Mouse (Mus musculus): ENCODE measurements around the gene Ggn. TPM values are rescaled to one million over a fixed set of nuclear protein-coding genes. Genes with fewer than 3 reads are reported as not detected.

Ggn gene
- polyA plus RNA-seq (2012; rRNA removed): 0.61 and 0.94 TPM in 2 replicates

GRCm38 (mm10) chr7:29170066-29170754 lies at the start of gene Ggn, which contains the start of gene Spred3:
TSS of gene Ggn (plus strand) at chr7:29170210.
TSS of gene Spred3 (minus strand) at chr7:29170411.

DNA sequence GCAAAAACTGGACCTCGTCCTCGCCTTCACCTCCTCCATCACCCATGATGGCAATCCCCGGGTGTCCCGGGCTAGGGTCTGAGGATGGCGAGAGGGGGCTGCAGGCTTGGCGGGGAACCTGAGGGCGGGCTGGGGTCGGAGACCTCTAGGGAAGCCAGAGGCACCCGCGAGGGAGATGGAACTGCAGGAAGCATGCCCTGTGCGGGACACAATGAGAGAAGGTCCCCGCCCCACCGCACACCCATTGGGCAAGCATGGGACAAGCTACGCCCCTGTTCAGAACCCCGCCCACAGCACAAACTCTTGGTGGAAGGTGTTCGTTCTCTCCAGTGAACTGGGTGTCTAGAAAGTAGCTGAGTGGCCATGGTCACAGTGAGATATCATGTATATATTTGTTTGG lies 45.0 kb upstream of the Ggn start, which contains the start of gene Ryr1:
Ryr1 (minus strand) TSS at position 210 of the 400 bp plus-strand sequence.

DNA sequence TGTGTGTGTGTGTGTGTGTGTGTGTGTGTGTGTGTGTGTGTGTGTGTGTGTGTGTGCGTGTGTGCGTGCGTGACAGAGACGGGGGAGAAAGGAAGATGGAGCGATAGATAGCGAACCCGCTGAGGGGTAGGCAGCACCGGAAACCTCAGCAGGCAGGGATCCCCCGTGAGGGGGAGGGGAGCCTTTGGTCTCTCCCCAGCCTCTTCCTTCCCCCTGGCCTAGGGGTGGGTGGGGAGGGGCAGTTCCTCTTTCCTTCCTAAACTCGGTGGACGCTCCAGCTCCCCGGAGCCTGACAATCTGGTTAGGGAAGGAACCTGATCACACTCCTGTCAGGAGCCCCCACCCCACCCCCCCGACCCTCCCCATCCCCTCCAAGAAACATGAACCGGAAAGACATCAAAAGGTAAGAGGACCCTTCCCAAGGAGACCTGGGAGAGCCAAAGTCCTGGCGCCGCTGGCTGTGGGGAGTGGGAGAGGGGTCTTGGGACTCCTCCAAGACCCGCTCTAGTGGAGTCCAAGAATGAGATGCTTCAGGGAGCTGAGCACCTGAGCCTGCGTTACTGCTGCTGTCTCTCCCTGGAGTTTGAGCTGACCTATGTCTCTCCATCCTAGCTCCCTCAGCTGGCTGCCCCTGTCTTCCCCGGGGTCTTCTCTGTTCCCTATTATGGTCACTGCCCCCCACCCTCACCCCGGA lies 35.2 kb upstream of the Ggn start, which contains the start of gene Rasgrp4:
Rasgrp4 (plus strand) TSS at position 159 of the 694 bp plus-strand sequence.

GRCm38 (mm10) chr7:29155838-29156782 lies 13.9 kb upstream of the Ggn start, which contains the start of gene Fam98c:
TSS of gene Fam98c (minus strand) at chr7:29156234.

GRCm38 (mm10) chr7:29180077-29180853 lies 10.3 kb downstream of the Ggn start, which contains the start of gene Psmd8:
TSS of gene Psmd8 (minus strand) at chr7:29180701.

DNA sequence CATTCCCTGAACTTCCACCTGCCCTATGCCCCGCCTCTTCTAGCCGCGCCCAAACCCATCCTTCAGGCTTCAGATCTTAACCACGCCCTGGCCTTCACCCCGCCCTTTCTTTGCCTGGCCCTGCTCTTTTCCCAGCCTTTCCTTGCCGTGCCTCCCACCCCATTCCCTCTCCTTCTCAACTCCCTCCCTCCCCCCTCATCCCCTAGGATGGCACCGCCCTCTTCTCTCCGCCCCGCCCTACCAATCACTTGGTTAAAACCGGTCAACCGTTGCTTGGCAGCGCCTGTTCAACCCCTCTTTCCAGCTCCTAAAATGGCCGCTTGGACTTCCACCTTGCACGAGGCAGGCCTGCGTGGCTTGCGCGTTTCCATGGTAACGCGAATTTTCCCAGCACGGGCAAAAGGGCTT lies 43.7 kb downstream of the Ggn start, which contains the start of gene Catsperg1:
Catsperg1 (minus strand) TSS at position 361 of the 408 bp plus-strand sequence.

Other genes with a start within 250 kb of the Ggn start
- gene Actn4, start 207.9 kb upstream of the Ggn start, polyA plus RNA-seq (2012; rRNA removed): 159 and 181 TPM in 2 replicates
- gene Eif3k, start 188.3 kb upstream of the Ggn start, polyA plus RNA-seq (2012; rRNA removed): 433 and 449 TPM in 2 replicates
- 7.6 and 9.0 TPM in 2 replicates for gene Map4k1, start 188.2 kb upstream of the Ggn start, polyA plus RNA-seq (2012; rRNA removed)
- gene Ryr1, start 45.0 kb upstream of the Ggn start, polyA plus RNA-seq (2012; rRNA removed): 9.3 and 12.9 TPM in 2 replicates
- gene Rasgrp4, start 35.4 kb upstream of the Ggn start, polyA plus RNA-seq (2012; rRNA removed): 3.2 and 3.4 TPM in 2 replicates
- gene Fam98c, start 14.0 kb upstream of the Ggn start, polyA plus RNA-seq (2012; rRNA removed): 24.0 and 24.1 TPM in 2 replicates
- gene Spred3, start 201 bp downstream of the Ggn start, polyA plus RNA-seq (2012; rRNA removed): 27.5 and 29.3 TPM in 2 replicates
- 276 and 299 TPM in 2 replicates for gene Psmd8, start 10.5 kb downstream of the Ggn start, polyA plus RNA-seq (2012; rRNA removed)
- gene Catsperg1, start 43.8 kb downstream of the Ggn start, polyA plus RNA-seq (2012; rRNA removed): 7.5 and 7.8 TPM in 2 replicates
- 1.4 and 3.0 TPM in 2 replicates for gene Kcnk6, start 62.3 kb downstream of the Ggn start, polyA plus RNA-seq (2012; rRNA removed)
- gene Yif1b, start 68.1 kb downstream of the Ggn start, polyA plus RNA-seq (2012; rRNA removed): 60.7 and 65.4 TPM in 2 replicates
- gene 2200002D01Rik, start 78.3 kb downstream of the Ggn start, polyA plus RNA-seq (2012; rRNA removed): 0.25 and 0.85 TPM in 2 replicates
- gene Spint2, start 111.7 kb downstream of the Ggn start, polyA plus RNA-seq (2012; rRNA removed): 36.9 and 49.5 TPM in 2 replicates
- gene Ppp1r14a, start 119.1 kb downstream of the Ggn start, polyA plus RNA-seq (2012; rRNA removed): 9.3 and 13.2 TPM in 2 replicates
- gene Dpf1, start 133.7 kb downstream of the Ggn start, polyA plus RNA-seq (2012; rRNA removed): 111 and 128 TPM in 2 replicates